Mouse (Mus musculus) myocyte (in vitro differentiated cells): ENCODE measurements at regions not wholly inside any gene's neighbourhood (a gene's known extent, or its start where the extent isn't known, plus 50 kb on each side); places are given as distances from the start of the nearest gene placed in this dataset.

Experiments
- H3K27me3 ChIP-seq: one replicate; pipeline ENCODE4 v1.6.1; 2011; ENCODE audit not compliant: control insufficient read depth, insufficient read depth, insufficient read length
- H3K36me3 ChIP-seq: one replicate; pipeline ENCODE4 v1.6.1; 2011; ENCODE audit not compliant: control insufficient read depth, insufficient read depth
- H3K4me2 ChIP-seq: one replicate; pipeline ENCODE4 v1.6.1; 2011; ENCODE audit warnings: low read depth, control low read depth
- H3K4me3 ChIP-seq: one replicate; pipeline ENCODE4 v1.5.1; 2011; ENCODE audit warnings: mild to moderate bottlenecking, control low read depth, moderate library complexity
- H3K79me2 ChIP-seq: one replicate; pipeline ENCODE4 v1.6.1; 2011; ENCODE audit not compliant: control insufficient read depth, insufficient read depth
- H3ac ChIP-seq: one replicate; pipeline ENCODE4 v1.6.1; 2011; ENCODE audit not compliant: control insufficient read depth, insufficient read length
- CEBPB ChIP-seq: IDR thresholded peaks from 2 replicates; pipeline ENCODE4 v1.6.1; 2011; ENCODE audit warnings: mild to moderate bottlenecking, moderate library complexity; ENCODE audit not compliant: poor library complexity, insufficient read depth, severe bottlenecking
- E2F4 ChIP-seq: IDR thresholded peaks from one replicate; pipeline ENCODE4 v1.6.1; 2011; ENCODE audit warnings: mild to moderate bottlenecking, control low read depth, moderate library complexity; ENCODE audit not compliant: insufficient read depth
- MAX ChIP-seq: IDR thresholded peaks from one replicate; pipeline ENCODE4 v1.6.1; 2011; ENCODE audit warnings: low read depth, mild to moderate bottlenecking, control low read depth
- MYOD1 ChIP-seq, 3 experiments: IDR thresholded peaks; one replicate each; pipeline ENCODE4 v1.6.1; 2011; ENCODE audit warnings: control low read depth in 2 of 3, low read depth in 2 of 3, mild to moderate bottlenecking in 2 of 3, moderate library complexity in 1 of 3; ENCODE audit not compliant: insufficient read length in 2 of 3, control insufficient read depth in 1 of 3
- MYOG ChIP-seq, 3 experiments: IDR thresholded peaks; one replicate each; pipeline ENCODE4 v1.6.1; 2011; ENCODE audit warnings: control low read depth in 2 of 3, low read depth in 2 of 3, mild to moderate bottlenecking in 2 of 3; ENCODE audit not compliant: insufficient read length in 2 of 3, control insufficient read depth in 1 of 3, insufficient read depth in 1 of 3
- POLR2A ChIP-seq: IDR thresholded peaks from one replicate; pipeline ENCODE4 v1.6.1; 2011; ENCODE audit warnings: low read depth, mild to moderate bottlenecking, control low read depth, moderate library complexity; ENCODE audit not compliant: insufficient read length
- POLR2AphosphoS2 ChIP-seq: IDR thresholded peaks from one replicate; pipeline ENCODE4 v1.6.1; 2011; ENCODE audit warnings: low read depth, control low read depth; ENCODE audit not compliant: insufficient read length
- REST ChIP-seq: IDR thresholded peaks from one replicate; pipeline ENCODE4 v1.6.1; 2011; ENCODE audit warnings: mild to moderate bottlenecking, control low read depth, moderate library complexity; ENCODE audit not compliant: insufficient read depth, insufficient read length
- SRF ChIP-seq: IDR thresholded peaks from one replicate; pipeline ENCODE4 v1.6.1; 2011; ENCODE audit warnings: low read depth; ENCODE audit not compliant: control insufficient read depth, insufficient read length
- TCF12 ChIP-seq: IDR thresholded peaks from one replicate; pipeline ENCODE4 v1.6.1; 2011; ENCODE audit warnings: mild to moderate bottlenecking, control low read depth; ENCODE audit not compliant: poor library complexity, insufficient read depth, severe bottlenecking
- TCF3 ChIP-seq: IDR thresholded peaks from one replicate; pipeline ENCODE4 v1.6.1; 2011; ENCODE audit warnings: low read depth, control low read depth; ENCODE audit not compliant: insufficient read length
- USF1 ChIP-seq: IDR thresholded peaks from one replicate; pipeline ENCODE4 v1.6.1; 2011; ENCODE audit warnings: low read depth, mild to moderate bottlenecking, control low read depth, moderate library complexity

DNA sequence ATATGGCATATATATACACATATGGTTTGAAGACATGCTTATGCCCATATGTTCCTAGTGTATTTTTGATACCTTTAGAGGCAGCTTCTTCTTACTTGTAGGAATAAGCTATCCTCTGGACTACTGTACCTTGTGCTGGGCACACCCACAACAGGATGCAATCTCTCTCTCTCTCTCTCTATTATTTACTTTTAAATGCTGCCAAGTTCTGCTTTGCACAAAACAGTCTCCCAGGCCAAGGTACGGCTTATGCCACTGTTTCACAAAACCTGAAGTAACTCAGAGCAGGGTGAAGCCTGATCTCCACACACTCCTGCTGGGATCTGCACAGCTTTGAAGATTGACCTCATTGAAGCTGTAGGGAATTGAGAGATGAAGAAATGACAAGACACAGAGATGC is 549.8 kb upstream of the Gm5415 start:
- TF ChIP-seq TCF3 (no peak), MAX (no peak), TCF12 (no peak), E2F4 (no peak), SRF (no peak), CEBPB (no peak), MYOG (IDR thresholded peaks at IDR 0.05; ENCODE audit: control insufficient read depth in 1 of 3, insufficient read depth in 1 of 3, insufficient read length in 2 of 3, low read depth in 2 of 3) (no peak), POLR2A (no peak), REST (no peak), MYOD1 (IDR thresholded peaks at IDR 0.05; ENCODE audit: control insufficient read depth in 1 of 3, insufficient read length in 2 of 3, low read depth in 2 of 3) (no peak), USF1 (no peak), POLR2AphosphoS2 (no peak)

DNA sequence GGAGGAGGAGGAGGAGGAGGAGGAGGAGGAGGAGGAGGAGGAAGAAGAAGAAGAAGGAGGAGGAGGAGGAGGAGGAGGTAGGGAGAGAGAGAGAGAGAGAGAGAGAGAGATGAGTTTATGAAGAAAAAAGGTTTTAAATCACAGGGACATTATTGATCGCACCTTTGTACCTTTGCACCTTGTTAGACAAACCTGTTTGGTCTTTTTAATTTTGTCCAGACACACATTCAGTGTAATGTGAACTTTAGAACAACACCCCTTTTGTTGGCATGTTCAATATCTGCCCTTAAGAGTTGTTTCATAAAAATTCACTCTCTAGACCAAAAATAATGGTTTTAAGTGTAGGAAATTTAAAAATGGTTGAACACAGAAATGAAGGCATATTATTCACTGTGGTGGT is 527.5 kb upstream of the Gm5415 start:
- Histone ChIP-seq H3K79me2 (no peaks in the 10 kb centered on the region), H3ac (no peak overlapping the region), H3K4me2 (no peak overlapping the region), H3K4me3 (no peak overlapping the region), H3K36me3 (no peaks in the 10 kb centered on the region), H3K27me3 (no peaks in the 10 kb centered on the region)
- TF ChIP-seq CEBPB (no peak), E2F4 (no peak), POLR2A (no peak), TCF3 (no peak), SRF (no peak), MAX (no peak), REST (no peak), TCF12 (no peak), MYOD1 (IDR thresholded peaks at IDR 0.05; ENCODE audit: control insufficient read depth in 1 of 3, insufficient read length in 2 of 3, low read depth in 2 of 3) (no peak), USF1 (no peak), MYOG (IDR thresholded peaks at IDR 0.05; ENCODE audit: control insufficient read depth in 1 of 3, insufficient read depth in 1 of 3, insufficient read length in 2 of 3, low read depth in 2 of 3) (no peak), POLR2AphosphoS2 (no peak)

More for the DNA sequence above, 549.8 kb upstream of the Gm5415 start:
- no peaks in the 10 kb centered on the region for H3K27me3 ChIP-seq
- no peak overlapping the region for H3ac ChIP-seq
- H3K36me3 ChIP-seq = no peaks in the 10 kb centered on the region
- no peak overlapping the region for H3K4me2 ChIP-seq
- H3K79me2 ChIP-seq = no peaks in the 10 kb centered on the region
- H3K4me3 ChIP-seq = no peak overlapping the region

DNA sequence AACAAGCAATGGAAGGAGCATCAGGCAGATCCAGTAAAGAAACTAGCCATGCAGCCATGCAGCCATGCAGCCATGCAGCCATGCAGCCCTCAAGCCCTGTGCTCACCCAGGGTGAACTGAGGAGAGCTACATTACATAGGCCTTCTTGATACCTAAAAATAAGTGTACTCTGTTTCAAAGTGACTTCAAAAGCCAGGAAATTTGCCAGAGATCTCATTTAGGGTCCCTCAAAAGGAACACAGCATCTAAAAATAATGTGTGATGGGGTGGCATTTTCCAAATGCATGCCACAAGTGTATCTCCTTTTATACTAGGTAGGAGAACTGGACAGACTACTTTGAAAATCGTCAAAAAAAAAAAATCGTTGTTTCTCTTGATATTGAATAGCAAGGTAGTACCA is 510.9 kb upstream of the Gm5415 start:
- H3ac ChIP-seq = no peak overlapping the region
- H3K27me3 ChIP-seq = no peaks in the 10 kb centered on the region
- H3K79me2 ChIP-seq = no peaks in the 10 kb centered on the region
- H3K4me3 ChIP-seq = no peak overlapping the region
- no peak overlapping the region for H3K4me2 ChIP-seq
- H3K36me3 ChIP-seq = no peaks in the 10 kb centered on the region
- no peak for TF ChIP-seq POLR2AphosphoS2
- TF ChIP-seq POLR2A = no peak
- TF ChIP-seq E2F4 = no peak
- no peak for TF ChIP-seq USF1
- TF ChIP-seq TCF12 = no peak
- no peak for TF ChIP-seq CEBPB
- TF ChIP-seq SRF = no peak
- TF ChIP-seq TCF3 = no peak
- no peak for TF ChIP-seq MYOD1 (IDR thresholded peaks at IDR 0.05; ENCODE audit: control insufficient read depth in 1 of 3, insufficient read length in 2 of 3, low read depth in 2 of 3)
- no peak for TF ChIP-seq REST
- TF ChIP-seq MAX = no peak
- no peak for TF ChIP-seq MYOG (IDR thresholded peaks at IDR 0.05; ENCODE audit: control insufficient read depth in 1 of 3, insufficient read depth in 1 of 3, insufficient read length in 2 of 3, low read depth in 2 of 3)

DNA sequence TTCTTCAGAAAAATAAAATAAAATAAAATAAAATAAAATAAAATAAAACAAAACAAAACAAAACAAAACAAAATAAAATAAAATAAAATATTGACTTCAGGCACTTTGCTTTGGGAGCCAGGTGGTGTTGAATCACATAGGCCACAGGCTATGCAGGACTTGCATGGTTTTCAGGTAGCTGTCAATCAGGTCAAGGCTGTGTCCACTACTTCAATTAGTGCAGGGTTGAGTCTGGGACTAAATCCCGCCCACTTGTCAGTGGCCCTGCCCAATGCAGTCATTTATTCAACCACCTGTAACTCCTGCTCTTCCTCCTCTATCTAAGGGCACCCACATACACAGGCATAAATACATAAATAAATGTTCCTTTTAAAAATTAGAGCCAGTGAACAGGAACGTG is 497.3 kb upstream of the Gm5415 start:
- TF ChIP-seq POLR2AphosphoS2 (no peak), MYOG (IDR thresholded peaks at IDR 0.05; ENCODE audit: control insufficient read depth in 1 of 3, insufficient read depth in 1 of 3, insufficient read length in 2 of 3, low read depth in 2 of 3) (no peak), MAX (no peak), MYOD1 (IDR thresholded peaks at IDR 0.05; ENCODE audit: control insufficient read depth in 1 of 3, insufficient read length in 2 of 3, low read depth in 2 of 3) (no peak), SRF (no peak), E2F4 (no peak), TCF12 (no peak), CEBPB (no peak), REST (no peak), USF1 (no peak), POLR2A (no peak), TCF3 (no peak)
- no peaks in the 10 kb centered on the region for H3K27me3 ChIP-seq
- no peaks in the 10 kb centered on the region for H3K36me3 ChIP-seq
- H3K4me2 ChIP-seq = no peak overlapping the region
- H3K4me3 ChIP-seq = no peak overlapping the region
- H3ac ChIP-seq = no peak overlapping the region
- no peaks in the 10 kb centered on the region for H3K79me2 ChIP-seq

DNA sequence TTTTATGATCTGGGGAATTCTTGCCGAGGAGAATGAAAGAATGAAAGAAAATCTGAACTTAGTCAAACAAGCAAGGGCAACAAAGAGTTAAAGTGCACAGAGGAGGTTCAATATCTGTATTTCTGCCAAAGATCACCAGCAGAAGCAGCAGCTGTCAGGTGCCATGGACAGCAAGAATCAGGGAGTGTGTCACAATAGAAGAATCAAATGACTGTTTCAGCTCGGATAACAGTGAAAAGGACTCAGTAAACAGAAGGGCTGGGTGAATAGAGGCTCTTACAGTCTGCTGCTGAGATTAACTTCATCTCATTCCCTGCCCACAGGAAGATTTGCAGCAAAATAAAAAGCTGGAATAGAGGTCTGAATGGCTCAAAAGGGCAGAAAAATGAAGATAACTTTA is 495.3 kb upstream of the Gm5415 start:
- TF ChIP-seq MYOG (IDR thresholded peaks at IDR 0.05; ENCODE audit: control insufficient read depth in 1 of 3, insufficient read depth in 1 of 3, insufficient read length in 2 of 3, low read depth in 2 of 3) (no peak), POLR2AphosphoS2 (no peak), USF1 (no peak), POLR2A (no peak), SRF (no peak), REST (no peak), E2F4 (no peak), TCF12 (no peak), TCF3 (no peak), CEBPB (no peak), MAX (no peak)
- no peak overlapping the region for H3K4me2 ChIP-seq
- H3ac ChIP-seq = no peak overlapping the region
- no peaks in the 10 kb centered on the region for H3K36me3 ChIP-seq
- H3K79me2 ChIP-seq = no peaks in the 10 kb centered on the region
- no peaks in the 10 kb centered on the region for H3K27me3 ChIP-seq
- no peak overlapping the region for H3K4me3 ChIP-seq
